Mouse (Mus musculus): ENCODE data around the gene Rgs9. TPM values are rescaled to one million over a fixed set of nuclear protein-coding genes. Genes with fewer than 3 reads are reported as not detected.

Gene Rgs9
- polyA plus RNA-seq, 1 experiment from 2014 or later = 18.8 TPM

GRCm38 (mm10) chr11:109187631-109188184 lies 110.2 kb downstream of the Rgs9 start:
- no peak for ATAC-seq
- Histone ChIP-seq H3K4me3 (ENCODE audit: low read depth, low read length) (no peak overlapping the region), H3K27me3 (ENCODE audit: control insufficient read depth, insufficient read depth, low read depth, low read length) (no peaks in the 10 kb centered on the region), H3K4me2 (ENCODE audit: low read length) (no peak overlapping the region), H3K4me1 (ENCODE audit: control insufficient read depth, insufficient read depth, low read length) (no peaks in the 10 kb centered on the region), H3K27ac (ENCODE audit: low read length) (no peak overlapping the region), H3K9ac (ENCODE audit: low read depth, low read length) (no peak overlapping the region), H3K36me3 (ENCODE audit: control insufficient read depth, insufficient read depth, low read length) (no peaks in the 10 kb centered on the region), H3K9me3 (replicated peaks; ENCODE audit: control insufficient read depth, low read length, poor library complexity, severe bottlenecking) (no peaks in the 10 kb centered on the region)
- 87% methylated on average over 6 of the region's 6 CpGs for WGBS

- WGBS = 66% methylated on average over 7 of the region's 7 CpGs
- Histone ChIP-seq H3K4me3 (ENCODE audit: low read depth, low read length) (no peak overlapping the region), H3K27ac (ENCODE audit: low read length) (no peak overlapping the region), H3K9ac (ENCODE audit: low read depth, low read length) (no peak overlapping the region), H3K36me3 (ENCODE audit: control insufficient read depth, insufficient read depth, low read length) (no peaks in the 10 kb centered on the region), H3K27me3 (ENCODE audit: control insufficient read depth, insufficient read depth, low read depth, low read length) (no peaks in the 10 kb centered on the region), H3K4me2 (ENCODE audit: low read length) (no peak overlapping the region), H3K4me1 (ENCODE audit: control insufficient read depth, insufficient read depth, low read length) (peaks cover 4% of the 10 kb centered on the region; the same call in 1 of the 2 replicates), H3K9me3 (replicated peaks; ENCODE audit: control insufficient read depth, low read length, poor library complexity, severe bottlenecking) (no peaks in the 10 kb centered on the region)
- ATAC-seq = no peak
Observed at GRCm38 (mm10) chr11:109181118-109181517, 116.8 kb downstream of the Rgs9 start.

GRCm38 (mm10) chr11:109180290-109180689 lies 117.6 kb downstream of the Rgs9 start:
- no peak for ATAC-seq
- Histone ChIP-seq H3K27me3 (ENCODE audit: control insufficient read depth, insufficient read depth, low read depth, low read length) (no peaks in the 10 kb centered on the region), H3K36me3 (ENCODE audit: control insufficient read depth, insufficient read depth, low read length) (no peaks in the 10 kb centered on the region), H3K4me2 (ENCODE audit: low read length) (no peak overlapping the region), H3K9ac (ENCODE audit: low read depth, low read length) (no peak overlapping the region), H3K27ac (ENCODE audit: low read length) (no peak overlapping the region), H3K4me3 (ENCODE audit: low read depth, low read length) (no peak overlapping the region), H3K4me1 (ENCODE audit: control insufficient read depth, insufficient read depth, low read length) (peaks cover 4% of the 10 kb centered on the region; the same call in 1 of the 2 replicates), H3K9me3 (replicated peaks; ENCODE audit: control insufficient read depth, low read length, poor library complexity, severe bottlenecking) (no peaks in the 10 kb centered on the region)
- WGBS = 95% methylated on average over 11 of the region's 11 CpGs

GRCm38 (mm10) chr11:109178788-109179518 lies 119.0 kb downstream of the Rgs9 start:
- Histone ChIP-seq H3K36me3 (ENCODE audit: control insufficient read depth, insufficient read depth, low read length) (no peaks in the 10 kb centered on the region), H3K4me2 (ENCODE audit: low read length) (no peak overlapping the region), H3K27me3 (ENCODE audit: control insufficient read depth, insufficient read depth, low read depth, low read length) (no peaks in the 10 kb centered on the region), H3K9me3 (replicated peaks; ENCODE audit: control insufficient read depth, low read length, poor library complexity, severe bottlenecking) (no peaks in the 10 kb centered on the region), H3K27ac (ENCODE audit: low read length) (no peak overlapping the region), H3K4me3 (ENCODE audit: low read depth, low read length) (no peak overlapping the region), H3K9ac (ENCODE audit: low read depth, low read length) (no peak overlapping the region), H3K4me1 (ENCODE audit: control insufficient read depth, insufficient read depth, low read length) (peaks cover 4% of the 10 kb centered on the region; the same call in 1 of the 2 replicates)
- ATAC-seq = no peak; the same call in 1 of the 2 replicates
- WGBS = 46% methylated on average over 8 of the region's 8 CpGs

- Histone ChIP-seq H3K4me3 (ENCODE audit: low read depth, low read length) (no peak overlapping the region), H3K4me1 (ENCODE audit: control insufficient read depth, insufficient read depth, low read length) (peaks cover 2% of the 10 kb centered on the region; the same call in 1 of the 2 replicates), H3K36me3 (ENCODE audit: control insufficient read depth, insufficient read depth, low read length) (no peaks in the 10 kb centered on the region), H3K4me2 (ENCODE audit: low read length) (no peak overlapping the region), H3K27ac (ENCODE audit: low read length) (no peak overlapping the region), H3K27me3 (ENCODE audit: control insufficient read depth, insufficient read depth, low read depth, low read length) (no peaks in the 10 kb centered on the region), H3K9ac (ENCODE audit: low read depth, low read length) (no peak overlapping the region), H3K9me3 (replicated peaks; ENCODE audit: control insufficient read depth, low read length, poor library complexity, severe bottlenecking) (no peaks in the 10 kb centered on the region)
- ATAC-seq = no peak
- 93% methylated on average over 8 of the region's 8 CpGs for WGBS
Observed at GRCm38 (mm10) chr11:109175376-109175969, 122.5 kb downstream of the Rgs9 start.

Other genes with a start within 250 kb of the Rgs9 start
- gene E030025P04Rik, start 153.8 kb downstream of the Rgs9 start, polyA plus RNA-seq (2015; fragmentation: Nextera tagmentation; extraction: Ambion mirVana) = 0.20 TPM in 1 of 2 replicates, not detected in the other
- gene Gna13, start 64.7 kb upstream of the Rgs9 start, polyA plus RNA-seq (2015; fragmentation: Nextera tagmentation; extraction: Ambion mirVana) = 17.6 and 20.5 TPM in 2 replicates
- not detected in 2 replicates for gene 9930022D16Rik, start 115.8 kb upstream of the Rgs9 start, polyA plus RNA-seq (2015; fragmentation: Nextera tagmentation; extraction: Ambion mirVana)
- 55.7 and 56.1 TPM in 2 replicates for gene Amz2, start 127.8 kb upstream of the Rgs9 start, polyA plus RNA-seq (2015; fragmentation: Nextera tagmentation; extraction: Ambion mirVana)
- 4.2 and 4.3 TPM in 2 replicates for gene Arsg, start 175.2 kb upstream of the Rgs9 start, polyA plus RNA-seq (2015; fragmentation: Nextera tagmentation; extraction: Ambion mirVana)
- 3.7 and 4.5 TPM in 2 replicates for gene Slc16a6, start 175.5 kb upstream of the Rgs9 start, polyA plus RNA-seq (2015; fragmentation: Nextera tagmentation; extraction: Ambion mirVana)